Mouse (Mus musculus) adrenal gland (tissue): ENCODE data around the gene Ercc1.

Source experiments
- intact Hi-C: fragments of 180-260 bp; cut with DNase I; formaldehyde crosslinking; loops from one replicate; pipeline ENCODE4 v1.15.1; 2025

Ercc1 gene

DNA sequence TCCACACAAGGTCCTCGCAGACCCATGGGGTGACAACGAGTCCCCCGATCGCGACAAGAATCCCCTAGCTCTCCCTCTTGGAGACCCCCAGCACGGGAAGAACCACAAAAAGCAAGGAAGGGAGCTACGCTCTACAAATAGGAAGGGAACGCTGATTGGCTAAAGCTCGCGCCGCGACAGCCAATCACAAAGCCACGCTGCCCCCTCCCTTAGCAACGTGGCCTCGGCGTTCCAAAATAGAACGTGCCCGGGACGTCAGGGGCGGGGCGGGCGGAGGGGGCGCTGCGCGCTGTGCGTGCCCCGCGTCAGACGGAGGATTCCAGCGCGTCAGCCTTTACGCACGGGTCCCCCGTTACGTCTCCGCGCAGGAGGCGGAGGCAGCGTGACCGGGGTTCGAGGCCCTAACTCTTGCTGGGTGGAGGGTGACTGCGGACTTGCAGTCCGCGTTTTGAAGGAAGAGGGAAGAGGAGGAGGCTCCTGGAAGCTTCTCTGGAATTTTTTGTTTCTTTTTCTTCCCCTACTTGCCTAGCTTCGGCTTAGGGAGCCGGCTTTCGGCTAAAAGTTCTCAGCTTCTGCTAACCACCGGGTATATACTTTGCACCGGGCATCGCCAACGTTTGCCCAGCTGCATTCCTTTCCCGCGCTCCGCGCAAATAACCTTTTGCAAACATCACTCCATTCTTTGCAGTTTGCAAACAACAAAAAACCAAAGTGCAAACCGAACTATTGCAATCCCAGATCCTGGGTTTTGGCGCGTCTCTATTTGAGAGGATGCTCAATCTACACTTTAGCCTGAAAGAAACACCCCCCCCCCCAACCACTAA lies 35.9 kb upstream of the Ercc1 start:
- intact Hi-C loops = no loop called here

DNA sequence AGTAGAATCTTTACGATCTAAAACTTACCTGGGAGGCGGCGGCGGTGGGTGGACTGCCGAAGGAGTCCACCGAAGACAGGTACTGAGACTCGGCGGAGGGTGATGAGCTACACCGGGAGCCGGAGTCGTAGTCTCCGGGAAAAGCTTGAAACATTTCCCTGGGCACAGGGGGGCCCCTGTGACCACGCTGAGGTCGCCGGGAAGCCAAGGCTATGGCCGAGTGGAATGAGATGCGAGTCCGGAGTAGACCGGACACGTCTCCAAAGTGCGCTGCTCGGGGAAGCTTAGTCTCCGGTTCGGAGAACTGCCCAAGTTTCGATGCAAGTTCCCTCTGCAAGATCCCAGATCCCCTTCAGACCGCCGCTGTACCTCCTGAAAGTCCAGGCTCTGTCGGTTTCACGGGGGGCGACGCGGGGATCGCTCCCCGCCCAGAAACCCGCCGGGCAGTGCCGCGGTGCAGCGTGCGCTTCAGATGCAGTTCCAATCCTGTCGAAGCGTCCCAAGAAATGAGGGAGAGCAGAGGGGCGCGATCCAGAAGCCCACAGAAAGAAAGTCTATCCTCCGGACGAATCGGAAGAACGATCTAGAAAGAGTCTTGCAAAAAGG lies 35.2 kb upstream of the Ercc1 start:
- intact Hi-C loops = no loop called here

- intact Hi-C loops = no loop called here
Observed at GRCm38 (mm10) chr7:19309884-19310641, 34.5 kb upstream of the Ercc1 start, which contains the start of gene Fosb. TSS of gene Fosb (minus strand) at chr7:19310051.

DNA sequence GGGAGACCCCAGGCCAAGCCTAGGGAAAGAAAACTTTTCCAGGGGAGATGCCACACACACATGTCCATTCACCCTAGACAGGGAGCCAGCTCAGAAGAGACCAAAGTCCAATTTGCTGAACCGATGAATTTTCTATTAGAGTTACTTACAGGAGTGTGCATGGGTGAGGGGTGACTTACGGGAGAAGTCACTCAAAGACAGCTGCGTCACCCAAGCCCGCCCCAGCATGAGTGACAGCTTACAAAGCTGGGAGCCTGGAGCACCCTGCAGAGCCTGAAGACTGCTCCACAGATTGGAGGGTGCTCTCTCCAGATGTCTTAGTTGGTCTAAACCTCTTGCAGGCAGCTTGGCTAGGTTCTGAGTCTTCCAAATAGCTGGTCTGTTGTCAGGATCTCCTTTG lies 32.6 kb upstream of the Ercc1 start:
- intact Hi-C loops = no loop called here

DNA sequence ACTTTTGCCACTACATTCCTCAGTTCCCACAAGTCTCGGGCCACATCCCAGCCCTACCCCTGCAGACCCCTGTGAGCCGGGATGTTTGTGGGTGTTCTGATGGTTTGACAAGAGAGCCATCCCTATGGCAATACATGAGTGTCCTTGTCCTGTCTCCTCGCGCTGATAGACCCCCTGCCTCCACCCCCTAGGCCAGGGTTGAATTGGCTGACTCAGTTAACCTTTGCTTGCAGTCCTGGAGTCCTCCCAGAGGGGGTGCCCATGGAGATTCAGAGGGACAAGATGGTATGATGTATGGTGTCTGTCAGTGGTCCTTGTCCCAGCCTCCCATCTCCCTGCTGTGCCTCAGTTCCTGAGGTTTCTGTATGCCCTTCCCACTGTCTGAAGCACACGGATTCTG lies 30.5 kb upstream of the Ercc1 start:
- intact Hi-C loops = no loop called here

DNA sequence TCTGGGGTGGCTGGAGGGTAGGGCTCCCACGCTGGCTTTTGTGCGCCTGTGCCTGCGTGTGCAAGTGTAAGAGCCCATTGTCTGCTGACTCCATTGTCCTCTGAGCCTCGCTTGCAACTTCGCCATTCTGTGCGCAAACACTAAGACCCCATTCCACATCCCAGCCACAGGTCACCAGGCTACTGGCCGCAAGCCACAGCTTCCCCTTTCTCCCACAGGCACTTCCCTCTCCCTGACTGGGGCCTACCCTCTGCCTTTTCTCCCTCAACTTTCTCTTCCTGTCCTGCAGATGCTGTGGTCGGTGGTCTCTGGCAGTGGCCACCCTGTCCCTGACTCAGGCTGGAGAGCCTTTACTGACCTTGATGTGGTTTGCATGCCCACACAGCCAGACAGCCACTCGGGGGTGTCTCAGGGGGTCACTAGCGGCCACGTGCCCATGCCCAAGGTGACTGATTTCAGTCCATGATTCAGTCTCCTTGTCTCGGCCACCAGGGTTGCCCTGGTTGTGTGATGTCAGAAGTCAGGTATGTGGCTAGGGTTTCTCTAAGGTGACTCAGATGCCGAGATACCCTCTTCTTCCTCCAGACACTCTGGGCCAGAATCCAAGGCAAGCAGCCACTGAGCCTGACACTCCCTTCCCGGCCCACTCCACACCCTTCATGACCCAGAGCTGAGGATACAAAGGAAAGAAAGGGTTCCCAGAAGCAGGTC lies 28.0 kb upstream of the Ercc1 start:
- intact Hi-C loops = no loop called here

- intact Hi-C loops = no loop called here
Observed at GRCm38 (mm10) chr7:19318201-19318600, 26.4 kb upstream of the Ercc1 start.

GRCm38 (mm10) chr7:19318676-19319075 lies 25.9 kb upstream of the Ercc1 start:
- intact Hi-C loops = no loop called here

DNA sequence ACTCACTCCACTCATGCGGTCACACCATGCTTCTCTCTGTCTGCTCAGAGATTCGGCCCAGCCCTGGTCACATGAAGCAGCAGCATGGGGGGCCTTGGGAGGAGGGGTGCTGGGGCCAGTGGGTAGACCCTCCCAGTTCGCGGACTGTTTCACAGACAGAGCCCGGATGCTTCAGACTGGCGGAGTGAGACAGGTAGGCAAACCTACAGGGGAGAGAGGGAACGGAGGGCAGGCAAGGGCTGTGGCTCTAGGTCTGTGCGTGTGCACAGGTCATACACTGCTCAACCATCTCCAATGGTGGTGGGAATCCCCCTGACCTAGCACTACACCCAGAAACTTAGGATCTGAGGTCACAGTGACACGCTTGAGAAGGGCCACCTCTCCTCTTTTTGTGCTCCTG lies 25.1 kb upstream of the Ercc1 start:
- intact Hi-C loops = no loop called here

DNA sequence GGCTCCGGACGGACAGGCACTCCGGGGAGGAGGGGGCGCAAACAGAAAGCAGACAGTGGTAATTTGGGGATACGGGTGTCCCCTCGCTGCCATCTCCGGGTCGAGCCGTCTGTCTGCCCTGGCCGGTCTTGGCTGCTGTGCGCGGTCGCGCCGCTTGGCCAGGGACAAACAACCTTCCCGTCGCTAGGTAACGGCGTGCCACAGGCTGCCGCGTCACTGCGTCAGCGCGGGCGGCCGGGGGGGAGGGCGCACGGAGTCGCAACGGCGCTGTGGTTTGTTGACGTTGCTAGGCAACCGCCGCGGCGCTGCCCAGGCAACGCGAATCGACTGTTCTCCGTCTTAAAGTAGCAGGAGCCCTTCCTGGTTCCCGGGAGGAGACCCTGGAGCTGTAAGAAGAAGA lies 24.7 kb upstream of the Ercc1 start:
- intact Hi-C loops = no loop called here

DNA sequence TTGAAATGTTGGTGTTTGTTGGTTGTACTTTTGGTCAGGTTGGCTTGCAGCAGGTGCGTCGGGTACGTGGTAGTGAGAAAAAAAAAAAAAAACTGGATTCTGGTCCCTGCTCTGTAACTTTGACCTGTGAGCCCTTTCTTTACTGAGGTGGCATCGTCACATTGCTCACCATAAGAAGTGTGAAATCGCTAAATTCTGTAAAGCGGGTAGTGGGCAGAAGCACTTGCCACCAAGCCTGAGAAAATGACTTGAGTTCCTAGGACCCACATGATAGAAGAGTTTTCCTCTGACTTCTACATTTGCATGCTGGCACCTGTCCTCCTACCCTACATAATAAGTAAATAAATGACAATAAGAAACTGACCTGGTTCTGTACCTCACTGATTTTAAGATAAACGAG lies 23.9 kb upstream of the Ercc1 start:
- intact Hi-C loops = no loop called here

DNA sequence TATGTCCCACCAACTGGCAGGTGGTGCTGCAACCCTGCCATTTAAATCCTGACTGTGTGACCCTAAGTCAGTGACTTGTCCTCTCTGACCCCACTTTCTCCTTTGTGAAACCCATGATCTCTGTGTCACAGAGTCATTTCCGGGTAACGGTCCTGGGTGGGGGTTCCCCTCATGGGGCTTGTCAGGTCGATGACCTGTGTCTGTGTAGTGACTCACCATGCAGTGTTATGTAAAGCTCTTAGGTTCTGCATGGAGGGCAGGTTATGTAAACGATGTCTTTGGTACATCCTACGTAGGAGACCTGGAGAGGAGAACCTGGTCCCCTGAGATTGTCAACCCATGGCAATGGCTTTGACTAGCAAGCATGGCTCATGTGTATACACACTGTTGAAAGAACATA lies 23.1 kb upstream of the Ercc1 start:
- intact Hi-C loops = no loop called here

DNA sequence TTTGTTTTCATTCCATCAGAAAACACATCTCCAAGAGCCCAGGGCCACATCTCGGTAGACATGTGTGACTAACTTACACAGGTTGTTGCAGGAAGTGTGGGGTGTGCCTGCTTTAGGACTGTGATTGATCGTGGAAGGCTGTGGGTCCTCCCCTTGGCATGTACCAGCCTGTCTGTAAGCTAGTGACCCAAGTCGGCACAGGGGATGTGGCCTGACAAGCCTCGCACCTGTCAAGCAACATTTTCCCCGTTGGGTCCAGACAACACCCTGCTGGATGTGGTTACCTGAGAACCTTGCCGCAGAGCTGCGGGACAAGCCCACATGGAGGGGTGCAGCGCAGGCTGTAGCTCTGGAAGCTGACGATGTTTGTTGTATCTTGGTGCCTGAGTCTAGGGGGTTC lies 22.1 kb upstream of the Ercc1 start:
- intact Hi-C loops = no loop called here

DNA sequence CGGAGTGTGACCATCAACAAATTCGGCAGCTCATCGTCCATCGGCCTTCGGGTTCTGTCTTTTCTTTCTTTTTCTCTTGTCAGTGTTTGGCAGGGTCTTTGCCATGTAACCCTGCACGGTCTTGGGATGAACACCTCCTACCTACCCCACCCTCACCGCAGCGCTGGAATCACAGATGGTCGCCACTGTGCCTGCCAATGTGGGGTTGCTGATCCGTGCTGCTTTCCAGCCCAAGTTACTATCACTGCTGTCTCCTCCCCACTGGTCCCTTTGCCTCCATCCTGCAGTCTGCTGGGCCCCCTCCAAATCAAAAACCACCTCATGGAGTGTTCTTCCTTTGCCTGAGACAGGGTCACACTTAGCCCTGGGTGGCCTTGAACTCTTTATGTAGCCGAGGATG lies 20.4 kb upstream of the Ercc1 start:
- intact Hi-C loops = no loop called here

DNA sequence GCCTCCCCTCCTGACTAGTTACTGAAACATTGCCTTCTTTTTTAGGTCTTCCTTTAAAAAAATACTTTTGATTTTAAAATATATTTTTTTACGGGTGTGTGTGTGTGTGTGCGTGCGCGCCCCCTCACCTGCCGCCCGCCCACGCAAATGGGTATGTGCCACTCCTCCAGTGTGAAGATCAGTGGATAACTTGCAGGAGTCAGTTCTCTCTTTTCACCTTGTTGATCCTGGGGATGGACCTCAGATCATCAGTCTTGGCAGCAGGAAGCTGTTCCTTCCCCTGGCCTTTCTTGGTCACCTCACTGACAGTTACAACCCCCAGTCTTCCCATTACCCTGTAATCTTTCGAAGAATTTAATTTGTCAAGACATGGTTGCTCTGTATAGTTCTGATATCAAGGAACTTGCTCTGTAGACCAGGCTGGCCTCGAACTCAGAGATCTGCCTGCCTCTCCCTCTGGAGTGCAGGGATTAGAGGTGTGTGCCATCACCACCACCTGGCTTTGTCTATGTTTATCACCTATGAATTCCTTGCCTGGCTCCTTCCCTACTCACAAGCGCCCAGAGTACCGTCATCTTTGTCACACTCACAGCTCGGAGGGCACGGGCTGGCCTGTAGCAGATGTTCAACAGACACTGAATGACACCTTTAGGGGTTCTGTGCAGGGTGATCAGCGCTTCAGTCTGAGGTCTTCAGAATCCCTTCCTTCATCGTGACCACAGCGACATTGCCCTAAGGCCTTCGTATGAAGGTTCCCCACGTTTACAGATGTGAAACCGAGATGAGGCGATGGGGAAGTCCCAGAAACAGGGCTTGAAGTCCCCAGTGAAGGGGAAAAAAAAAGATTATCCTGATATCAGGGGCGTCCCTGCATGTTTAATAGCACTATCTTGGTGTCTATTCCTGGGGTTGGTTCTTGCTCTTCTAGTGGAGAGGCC lies 19.0 kb upstream of the Ercc1 start:
- intact Hi-C loops = no loop called here

- intact Hi-C loops = no loop called here
Observed at GRCm38 (mm10) chr7:19326359-19326758, 18.2 kb upstream of the Ercc1 start.

GRCm38 (mm10) chr7:19327128-19327527 lies 17.4 kb upstream of the Ercc1 start:
- intact Hi-C loops = no loop called here

- intact Hi-C loops = no loop called here
Observed at GRCm38 (mm10) chr7:19327782-19328181, 16.8 kb upstream of the Ercc1 start.

- intact Hi-C loops = no loop called here
Observed at GRCm38 (mm10) chr7:19328425-19328824, 16.2 kb upstream of the Ercc1 start.

- intact Hi-C loops = no loop called here
Observed at GRCm38 (mm10) chr7:19331910-19332309, 12.7 kb upstream of the Ercc1 start.
